Comparison of ENCODE assay signal across 14 mouse cellular contexts in the genomic region with DNA sequence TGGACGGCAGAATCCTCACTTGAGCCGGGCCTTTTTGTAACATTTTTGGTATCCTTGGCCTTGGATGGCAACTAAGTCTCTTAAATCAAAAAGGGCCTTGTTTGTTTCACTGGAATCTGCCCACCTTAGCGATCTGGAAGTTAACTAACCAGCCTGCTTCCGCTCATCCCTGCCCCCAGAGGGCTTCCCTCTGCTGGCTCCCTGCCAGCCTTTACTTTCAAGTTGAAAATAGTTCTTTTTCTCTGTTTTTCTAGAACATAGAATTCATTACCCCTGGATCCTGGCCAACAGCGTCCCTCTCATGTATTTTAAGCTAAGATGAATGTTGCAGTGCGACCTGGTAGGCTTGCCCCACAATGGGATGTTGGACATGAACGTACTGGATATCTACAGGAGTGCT. TPM values are rescaled to one million over a fixed set of nuclear protein-coding genes. Genes with fewer than 3 reads are reported as not detected.
DNase-seq lines count a peak whose midpoint lies in the region; ATAC-seq and TF ChIP-seq lines count a peak whose summit lies in the region.
"Had no signal": no experiment of that assay in that cellular context is flagged by ENCODE, and none has a peak within 500 bp of the region (broad histone marks: within the 10 kb centered on the region; RNA-seq: fewer than 3 reads in every experiment).

No protein-coding gene starts in this region.

- no peak overlapping the region for H3K27ac ChIP-seq in heart, embryonic 10.5 days
- H3K27ac ChIP-seq in limb, embryonic 14.5 days (replicated peaks; ENCODE audit: low read depth, low read length), result no peak overlapping the region
- no peak overlapping the region for H3K27ac ChIP-seq in limb, embryonic 10.5 days
- H3K27ac ChIP-seq: heart, embryonic 13.5 days; hindbrain, embryonic 12.5 days; liver, embryonic 13.5 days had no signal

- no peak for TF ChIP-seq POLR2A in limb, embryonic 14.5 days (IDR thresholded peaks at IDR 0.05; ENCODE audit: borderline replicate concordance, extremely low read depth, insufficient read depth, insufficient read length)

- no peak overlapping the region for H3K9ac ChIP-seq in limb, embryonic 14.5 days (ENCODE audit: low read depth, low read length, severe bottlenecking)
- H3K9ac ChIP-seq: heart, embryonic 13.5 days; hindbrain, embryonic 12.5 days; liver, embryonic 13.5 days had no signal

- H3K4me2 ChIP-seq in limb, embryonic 14.5 days (replicated peaks; ENCODE audit: low read depth, low read length, severe bottlenecking), result no peak overlapping the region
- H3K4me2 ChIP-seq: heart, embryonic 13.5 days; hindbrain, embryonic 12.5 days; liver, embryonic 13.5 days had no signal

- no peaks in the 10 kb centered on the region; the same call in 1 of the 2 replicates for H3K4me1 ChIP-seq in heart, embryonic 10.5 days
- no peaks in the 10 kb centered on the region for H3K4me1 ChIP-seq in limb, embryonic 14.5 days (ENCODE audit: control insufficient read depth, insufficient read depth, low read length)
- H3K4me1 ChIP-seq in limb, embryonic 10.5 days, result no peaks in the 10 kb centered on the region
- H3K4me1 ChIP-seq: hindbrain, embryonic 12.5 days; liver, embryonic 13.5 days had no signal

- no peaks in the 10 kb centered on the region for H3K27me3 ChIP-seq in heart, embryonic 10.5 days (ENCODE audit: insufficient read depth, poor library complexity, severe bottlenecking)
- no peaks in the 10 kb centered on the region for H3K27me3 ChIP-seq in limb, embryonic 14.5 days (ENCODE audit: control insufficient read depth, insufficient read depth, low read length)
- no peaks in the 10 kb centered on the region for H3K27me3 ChIP-seq in limb, embryonic 10.5 days (ENCODE audit: low read depth, poor library complexity, severe bottlenecking)
- H3K27me3 ChIP-seq: heart, embryonic 13.5 days; hindbrain, embryonic 12.5 days; liver, embryonic 13.5 days had no signal

- H3K9me3 ChIP-seq in heart, embryonic 10.5 days, result no peaks in the 10 kb centered on the region
- H3K9me3 ChIP-seq in limb, embryonic 14.5 days (ENCODE audit: control insufficient read depth, low read length), result no peaks in the 10 kb centered on the region
- no peaks in the 10 kb centered on the region for H3K9me3 ChIP-seq in limb, embryonic 10.5 days (replicated peaks)
- H3K9me3 ChIP-seq: heart, embryonic 13.5 days; hindbrain, embryonic 12.5 days; liver, embryonic 13.5 days had no signal

- peak; percentile 58 to 85 for DNase-seq in adrenal gland, adult (ENCODE audit: inconsistent age in 2 of 2, low spot score in 1 of 2)
- no peak for DNase-seq in adrenal gland, adult 18-20 months (ENCODE audit: low spot score in 2 of 2)
- peak; percentile 23 for DNase-seq in heart, postnatal 4 days
- no peak for DNase-seq in heart, embryonic 10.5 days (ENCODE audit: low spot score)
- peak; percentile 46 for DNase-seq in limb, embryonic 14.5 days (ENCODE audit: low spot score)
- DNase-seq in limb, embryonic 10.5 days (ENCODE audit: low spot score), result no peak
- peak; percentile 49 to 73 for DNase-seq in adrenal gland, postnatal 36 days
- DNase-seq in ovary, postnatal 10 days (ENCODE audit: low spot score), result no peak
- DNase-seq: cerebellum, adult 8-10 months; gastrocnemius, postnatal 25 days; liver, embryonic 13.5 days had no signal

- no peak overlapping the region for H3K4me3 ChIP-seq in heart, embryonic 10.5 days
- H3K4me3 ChIP-seq in limb, embryonic 14.5 days (replicated peaks; ENCODE audit: low read length), result no peak overlapping the region
- H3K4me3 ChIP-seq in limb, embryonic 10.5 days, result no peak overlapping the region
- H3K4me3 ChIP-seq: heart, embryonic 13.5 days; hindbrain, embryonic 12.5 days; liver, embryonic 13.5 days had no signal

- WGBS in heart, embryonic 10.5 days, result 71% methylated on average over 7 of the region's 7 CpGs
- WGBS in limb, embryonic 14.5 days, result 44% methylated on average over 7 of the region's 7 CpGs
- 83% methylated on average over 7 of the region's 7 CpGs for WGBS in limb, embryonic 10.5 days

- H3K36me3 ChIP-seq in heart, embryonic 10.5 days, result no peaks in the 10 kb centered on the region
- H3K36me3 ChIP-seq in limb, embryonic 14.5 days (ENCODE audit: control insufficient read depth, insufficient read depth, low read length), result no peaks in the 10 kb centered on the region
- no peaks in the 10 kb centered on the region for H3K36me3 ChIP-seq in limb, embryonic 10.5 days
- H3K36me3 ChIP-seq: heart, embryonic 13.5 days; hindbrain, embryonic 12.5 days; liver, embryonic 13.5 days had no signal

- ATAC-seq in limb, embryonic 14.5 days (ENCODE audit: low FRiP score, low read depth), result no peak
- ATAC-seq: intestine, embryonic 16.5 days had no signal

RNA-seq across cellular contexts. Expression of a gene that starts 11.1 kb away (rescaled TPM):
- total RNA-seq in adrenal gland, adult 18-20 months (2021), result 10 to 100 TPM; 42.0 to 46.9 TPM
- 10 to 100 TPM; 37.8 to 43.5 TPM for total RNA-seq in heart, postnatal 4 days (2021)
- 13.1 and 17.8 TPM in 2 replicates for polyA plus RNA-seq in heart, embryonic 10.5 days (2016; fragmentation: Nextera tagmentation; extraction: Ambion mirVana)
- 8.8 and 9.1 TPM in 2 replicates for polyA plus RNA-seq in limb, embryonic 14.5 days (2012; rRNA removed)
- 12.8 and 13.7 TPM in 2 replicates for polyA plus RNA-seq in limb, embryonic 14.5 days (2014; fragmentation: Nextera tagmentation; extraction: Ambion mirVana)
- polyA plus RNA-seq in limb, embryonic 10.5 days (2016; fragmentation: Nextera tagmentation; extraction: Ambion mirVana), result 16.4 and 17.6 TPM in 2 replicates
- 10 to 100 TPM; 51.2 to 51.4 TPM for total RNA-seq in adrenal gland, postnatal 36 days (2021)

Comparison
In these comparisons a context has a peak if more than half of its experiments do, and no peak if none do; other contexts are left out.
1. DNase-seq: peak in adrenal gland, adult (2 of 2), heart, postnatal 4 days (single experiment), limb, embryonic 14.5 days (single experiment) and adrenal gland, postnatal 36 days (2 of 2); none in adrenal gland, adult 18-20 months (0 of 2), heart, embryonic 10.5 days (single experiment), limb, embryonic 10.5 days (single experiment) and ovary, postnatal 10 days (single experiment).